Mouse (Mus musculus) MEL (cell line): ENCODE data around the gene Gm1043. TPM values are rescaled to one million over a fixed set of nuclear protein-coding genes. Genes with fewer than 3 reads are reported as not detected.

Experiments
- DNase-seq: peaks from one replicate; pipeline ENCODE4 v3.0.0; 2011; ENCODE audit warnings: low read depth, low spot score
- H3K27ac ChIP-seq: 2 replicates; pipeline ENCODE4 v1.5.1; 2012; ENCODE audit warnings: low read depth, mild to moderate bottlenecking, control low read depth, low read length, moderate library complexity; ENCODE audit not compliant: control insufficient read depth
- H3K27me3 ChIP-seq, 2 experiments: fragments of 150-350 bp in 1 of 2; sonication (generic) in 1 of 2; 2 replicates each; pipeline ENCODE4 v1.6.1; 2012; ENCODE audit warnings: low read length in 2 of 2, mild to moderate bottlenecking in 2 of 2, improper control_type of control experiment in 1 of 2, moderate library complexity in 1 of 2; ENCODE audit not compliant: insufficient read depth in 2 of 2, control insufficient read depth in 1 of 2
- H3K36me3 ChIP-seq, 2 experiments: 2 replicates each; pipeline ENCODE4 v1.6.1; 2012 to 2014; ENCODE audit warnings: low read length in 2 of 2, improper control_type of control experiment in 1 of 2, inconsistent platforms in 1 of 2, mild to moderate bottlenecking in 1 of 2; ENCODE audit not compliant: insufficient read depth in 2 of 2, control insufficient read depth in 1 of 2
- H3K4me1 ChIP-seq, 2 experiments: fragments of 150-350 bp in 1 of 2; sonication (generic) in 1 of 2; 2 replicates each; pipeline ENCODE4 v1.6.1; 2012; ENCODE audit warnings: low read length in 2 of 2, improper control_type of control experiment in 1 of 2, mild to moderate bottlenecking in 1 of 2; ENCODE audit not compliant: insufficient read depth in 2 of 2, control insufficient read depth in 1 of 2
- H3K4me3 ChIP-seq, 2 experiments: fragments of 150-350 bp in 1 of 2; sonication (generic) in 1 of 2; 2 replicates each; pipeline ENCODE4 v1.5.1; 2012; ENCODE audit warnings: low read depth in 2 of 2, low read length in 2 of 2, mild to moderate bottlenecking in 2 of 2, moderate library complexity in 2 of 2, control low read depth in 1 of 2, improper control_type of control experiment in 1 of 2; ENCODE audit not compliant: control insufficient read depth in 1 of 2, insufficient read depth in 1 of 2
- H3K79me2 ChIP-seq: 2 replicates; pipeline ENCODE4 v1.6.1; 2012; ENCODE audit warnings: mild to moderate bottlenecking, low read length, moderate library complexity; ENCODE audit not compliant: control insufficient read depth, poor library complexity, insufficient read depth
- H3K9ac ChIP-seq: 2 replicates; pipeline ENCODE4 v1.6.1; 2012; ENCODE audit warnings: low read depth, mild to moderate bottlenecking, control low read depth, low read length, moderate library complexity; ENCODE audit not compliant: control insufficient read depth, poor library complexity, severe bottlenecking
- H3K9me3 ChIP-seq: fragments of 150-350 bp; sonication (generic); replicated peaks from 2 replicates; pipeline ENCODE4 v1.6.1; 2012; ENCODE audit warnings: mild to moderate bottlenecking, low read length, improper control_type of control experiment, moderate library complexity; ENCODE audit not compliant: insufficient read depth
- BHLHE40 ChIP-seq: IDR thresholded peaks from 2 replicates; pipeline ENCODE4 v1.6.1; 2012; ENCODE audit warnings: low read depth, mild to moderate bottlenecking, inconsistent platforms, low read length, improper control_type of control experiment, borderline replicate concordance
- CHD1 ChIP-seq: IDR thresholded peaks from 2 replicates; pipeline ENCODE4 v1.6.1; 2012; ENCODE audit warnings: low read depth, mild to moderate bottlenecking, inconsistent platforms, low read length, improper control_type of control experiment
- CHD2 ChIP-seq: IDR thresholded peaks from 2 replicates; pipeline ENCODE4 v1.6.1; 2011; ENCODE audit warnings: low read length, improper control_type of control experiment
- CTCF ChIP-seq, 3 experiments: IDR thresholded peaks in 2 of 3; conservative IDR thresholded peaks in 1 of 3; 2 replicates each; pipeline ENCODE4 v1.5.1; 2011 to 2012; ENCODE audit warnings: low read length in 3 of 3, low read depth in 2 of 3, mild to moderate bottlenecking in 2 of 3, improper control_type of control experiment in 1 of 3, inconsistent platforms in 1 of 3, mixed read lengths in 1 of 3, moderate library complexity in 1 of 3; ENCODE audit not compliant: control insufficient read depth in 1 of 3, insufficient read depth in 1 of 3, poor library complexity in 1 of 3, severe bottlenecking in 1 of 3
- E2F4 ChIP-seq: IDR thresholded peaks from 2 replicates; pipeline ENCODE4 v1.6.1; 2011; ENCODE audit warnings: low read depth, low read length, improper control_type of control experiment, borderline replicate concordance
- EP300 ChIP-seq, 2 experiments: IDR thresholded peaks; 2 replicates each; pipeline ENCODE4 v1.6.1; 2011; ENCODE audit warnings: improper control_type of control experiment in 2 of 2, low read length in 2 of 2, low read depth in 1 of 2, mild to moderate bottlenecking in 1 of 2
- GATA1 ChIP-seq: IDR thresholded peaks from 2 replicates; pipeline ENCODE4 v1.6.1; 2011; ENCODE audit warnings: low read depth, low read length, improper control_type of control experiment
- HCFC1 ChIP-seq: IDR thresholded peaks from 2 replicates; pipeline ENCODE4 v1.6.1; 2012; ENCODE audit warnings: low read depth, mild to moderate bottlenecking, inconsistent platforms, low read length, improper control_type of control experiment, moderate library complexity
- JUND ChIP-seq: IDR thresholded peaks from 2 replicates; pipeline ENCODE4 v1.6.1; 2011; ENCODE audit warnings: low read depth, mild to moderate bottlenecking, improper control_type of control experiment, low read length
- MAFK ChIP-seq: IDR thresholded peaks from 2 replicates; pipeline ENCODE4 v1.6.1; 2011; ENCODE audit warnings: low read depth, mild to moderate bottlenecking, low read length, improper control_type of control experiment, borderline replicate concordance
- MAZ ChIP-seq: IDR thresholded peaks from 2 replicates; pipeline ENCODE4 v1.6.1; 2012; ENCODE audit warnings: low read depth, mild to moderate bottlenecking, inconsistent platforms, low read length, improper control_type of control experiment
- MEF2A ChIP-seq: IDR thresholded peaks from 2 replicates; pipeline ENCODE4 v1.6.1; 2014; ENCODE audit warnings: low read depth, mild to moderate bottlenecking, inconsistent platforms, low read length, improper control_type of control experiment; ENCODE audit not compliant: poor library complexity, insufficient replicate concordance, severe bottlenecking; ENCODE audit errors: extremely low read depth
- MXI1 ChIP-seq: IDR thresholded peaks from 2 replicates; pipeline ENCODE4 v1.6.1; 2011; ENCODE audit warnings: mild to moderate bottlenecking, low read depth, low read length, improper control_type of control experiment
- MYC ChIP-seq: IDR thresholded peaks from 2 replicates; pipeline ENCODE4 v1.6.1; 2011; ENCODE audit warnings: low read depth, mild to moderate bottlenecking, low read length, improper control_type of control experiment, moderate library complexity
- POLR2AphosphoS2 ChIP-seq: IDR thresholded peaks from 2 replicates; pipeline ENCODE4 v1.6.1; 2011; ENCODE audit warnings: low read length, improper control_type of control experiment
- SIN3A ChIP-seq: IDR thresholded peaks from 2 replicates; pipeline ENCODE4 v1.6.1; 2012; ENCODE audit warnings: low read length, improper control_type of control experiment, inconsistent platforms
- SMC3 ChIP-seq: IDR thresholded peaks from 2 replicates; pipeline ENCODE4 v1.6.1; 2011; ENCODE audit warnings: low read depth, low read length, improper control_type of control experiment
- TAL1 ChIP-seq: IDR thresholded peaks from 2 replicates; pipeline ENCODE4 v1.6.1; 2012; ENCODE audit warnings: mild to moderate bottlenecking, inconsistent platforms, low read length, moderate library complexity, mixed read lengths
- TBP ChIP-seq: IDR thresholded peaks from 2 replicates; pipeline ENCODE4 v1.8.0; 2011; ENCODE audit warnings: low read depth, low read length, improper control_type of control experiment
- TCF12 ChIP-seq: IDR thresholded peaks from 2 replicates; pipeline ENCODE4 v1.6.1; 2014; ENCODE audit warnings: low read depth, mild to moderate bottlenecking, inconsistent platforms, low read length, improper control_type of control experiment, moderate library complexity
- UBTF ChIP-seq: IDR thresholded peaks from 2 replicates; pipeline ENCODE4 v1.6.1; 2012; ENCODE audit warnings: low read depth, mild to moderate bottlenecking, inconsistent platforms, low read length, improper control_type of control experiment, moderate library complexity, borderline replicate concordance; ENCODE audit not compliant: insufficient read depth
- USF1 ChIP-seq: IDR thresholded peaks from 2 replicates; pipeline ENCODE4 v1.6.1; 2014; ENCODE audit warnings: low read depth, mild to moderate bottlenecking, inconsistent platforms, low read length, improper control_type of control experiment, moderate library complexity
- USF2 ChIP-seq, 2 experiments: IDR thresholded peaks; 2 replicates each; pipeline ENCODE4 v1.6.1; 2011 to 2012; ENCODE audit warnings: improper control_type of control experiment in 2 of 2, low read length in 2 of 2, borderline replicate concordance in 1 of 2, inconsistent platforms in 1 of 2, low read depth in 1 of 2, mild to moderate bottlenecking in 1 of 2; ENCODE audit not compliant: insufficient read depth in 1 of 2
- ZC3H11A ChIP-seq: IDR thresholded peaks from 2 replicates; pipeline ENCODE4 v1.6.1; 2012; ENCODE audit warnings: low read depth, mild to moderate bottlenecking, inconsistent platforms, low read length, improper control_type of control experiment
- ZKSCAN1 ChIP-seq: IDR thresholded peaks from 2 replicates; pipeline ENCODE4 v1.6.1; 2012; ENCODE audit warnings: low read depth, mild to moderate bottlenecking, inconsistent platforms, low read length, improper control_type of control experiment, moderate library complexity
- ZMIZ1 ChIP-seq: IDR thresholded peaks from 2 replicates; pipeline ENCODE4 v1.6.1; 2012; ENCODE audit warnings: low read depth, mild to moderate bottlenecking, inconsistent platforms, low read length, improper control_type of control experiment, moderate library complexity
- polyA plus RNA-seq, 2 experiments: library from polyadenylated mRNA; stranded (reverse) in 1 of 2; unstranded in 1 of 2; fragments of >175 nt in 1 of 2; fragments of >200 nt in 1 of 2; gene quantifications; 2 replicates each; pipeline versions ENCODE4 v1.2.1 to v1.2.4; 2012; ENCODE audit warnings: low replicate concordance in 2 of 2, low read depth in 1 of 2; ENCODE audit not compliant: insufficient read length in 2 of 2, insufficient read depth in 1 of 2, missing spikeins in 1 of 2
- total RNA-seq: library from RNA; depleted of rRNA; stranded (reverse); fragments of 300-350 nt; gene quantifications from 2 replicates; pipeline ENCODE4 v1.2.3, GENCODE M21; 2012

The Gm1043 gene
- total and polyA plus RNA-seq, 3 experiments, result not detected

DNA sequence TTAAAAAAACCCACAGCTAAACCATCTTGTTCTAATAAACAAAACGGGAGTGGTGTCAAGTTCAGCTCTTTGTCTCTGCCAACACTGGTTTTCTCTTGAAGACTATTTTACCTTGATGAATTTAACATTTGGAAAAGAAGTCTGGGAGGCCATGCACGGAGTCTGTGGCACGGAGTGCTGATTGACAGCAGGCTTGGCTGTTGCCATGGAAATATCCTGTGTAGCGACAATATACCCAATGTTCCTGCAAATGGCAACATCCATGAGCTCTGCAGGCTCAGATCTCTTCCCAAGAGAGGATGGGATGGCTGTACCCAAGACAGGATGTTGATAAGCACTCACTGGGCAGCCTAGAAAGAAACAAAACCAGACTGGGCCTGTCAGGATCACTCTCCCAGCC, 42.2 kb upstream of the Gm1043 start:
- Histone ChIP-seq H3K27ac (no peak overlapping the region), H3K36me3 (no peaks in the 10 kb centered on the region), H3K27me3 (no peaks in the 10 kb centered on the region), H3K9ac (no peak overlapping the region), H3K79me2 (no peaks in the 10 kb centered on the region), H3K4me1 (no peaks in the 10 kb centered on the region), H3K4me3 (no peak overlapping the region), H3K9me3 (no peaks in the 10 kb centered on the region)
- no peak for TF ChIP-seq CTCF (IDR thresholded peaks at IDR 0.05 in 2 of 3, conservative IDR thresholded peaks at IDR 0.05 in 1 of 3; ENCODE audit: control insufficient read depth in 1 of 3, insufficient read depth in 1 of 3, low read depth in 2 of 3, low read length in 3 of 3, poor library complexity in 1 of 3, severe bottlenecking in 1 of 3)
- TF ChIP-seq ZC3H11A, result no peak
- no peak for TF ChIP-seq ZKSCAN1
- TF ChIP-seq HCFC1, result no peak
- DNase-seq, result no peak

DNA sequence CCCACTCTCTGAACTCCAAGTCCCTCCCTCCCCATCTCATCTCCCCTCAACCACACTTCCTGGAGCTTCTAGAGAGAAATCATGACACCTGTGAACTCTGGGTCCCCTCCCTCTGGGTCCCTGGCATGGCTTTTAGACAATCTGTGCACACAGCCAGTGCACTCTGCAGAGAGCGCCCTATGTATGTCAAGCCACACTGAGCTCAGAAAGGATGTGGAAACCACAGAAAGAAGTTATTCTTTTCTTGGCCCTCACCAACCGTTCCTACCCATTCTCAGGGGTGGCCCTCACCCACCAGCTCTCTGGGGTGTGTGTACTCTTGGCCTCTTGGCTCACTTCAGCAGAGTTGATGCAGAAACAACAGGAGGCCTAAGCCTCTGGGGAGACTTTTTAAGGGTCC, 40.4 kb upstream of the Gm1043 start:
- no peaks in the 10 kb centered on the region for H3K79me2 ChIP-seq
- H3K27me3 ChIP-seq, result no peaks in the 10 kb centered on the region
- DNase-seq, result no peak
- no peak overlapping the region for H3K27ac ChIP-seq
- TF ChIP-seq MEF2A (no peak), POLR2AphosphoS2 (no peak), MAZ (no peak), TBP (no peak), HCFC1 (no peak), EP300 (IDR thresholded peaks at IDR 0.05; ENCODE audit: low read depth in 1 of 2, low read length in 2 of 2) (no peak), UBTF (no peak)
- H3K36me3 ChIP-seq, result no peaks in the 10 kb centered on the region
- H3K9me3 ChIP-seq, result no peaks in the 10 kb centered on the region
- no peak overlapping the region for H3K4me3 ChIP-seq
- no peak overlapping the region for H3K9ac ChIP-seq
- H3K4me1 ChIP-seq, result no peaks in the 10 kb centered on the region

DNA sequence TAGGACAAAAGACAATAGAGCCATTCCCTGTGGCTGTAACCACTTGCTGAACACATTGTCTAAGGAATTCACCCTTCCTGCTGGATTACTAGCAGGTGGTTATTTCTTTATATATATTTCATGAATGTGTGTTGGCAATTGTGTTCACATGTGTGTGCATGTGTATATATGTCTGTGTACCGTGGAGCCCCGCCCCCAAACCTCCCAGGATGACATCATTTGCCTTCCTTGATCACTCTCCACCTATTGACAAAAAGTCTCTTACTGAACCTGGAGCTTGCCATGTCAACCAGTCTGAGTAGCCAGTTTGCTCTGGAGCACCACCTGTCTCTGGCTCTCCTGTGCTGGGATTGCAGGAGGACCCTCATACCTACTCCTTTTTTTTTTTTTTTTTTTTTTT, 39.6 kb upstream of the Gm1043 start:
- no peak for DNase-seq
- H3K4me1 ChIP-seq, result no peaks in the 10 kb centered on the region
- H3K4me3 ChIP-seq, result no peak overlapping the region
- H3K36me3 ChIP-seq, result no peaks in the 10 kb centered on the region
- no peaks in the 10 kb centered on the region for H3K9me3 ChIP-seq
- TF ChIP-seq MXI1, result no peak
- TF ChIP-seq CHD1, result no peak
- no peak for TF ChIP-seq ZMIZ1
- no peak for TF ChIP-seq TAL1
- no peak for TF ChIP-seq JUND
- no peak for TF ChIP-seq ZKSCAN1
- TF ChIP-seq MYC, result no peak
- no peak for TF ChIP-seq EP300 (IDR thresholded peaks at IDR 0.05; ENCODE audit: low read depth in 1 of 2, low read length in 2 of 2)
- TF ChIP-seq CHD2, result no peak
- no peak for TF ChIP-seq POLR2AphosphoS2
- TF ChIP-seq E2F4, result no peak
- no peak for TF ChIP-seq SIN3A
- TF ChIP-seq TCF12, result no peak
- no peak for TF ChIP-seq GATA1
- TF ChIP-seq MAFK, result no peak
- no peak for TF ChIP-seq BHLHE40
- no peak for TF ChIP-seq USF2 (IDR thresholded peaks at IDR 0.05; ENCODE audit: borderline replicate concordance in 1 of 2, insufficient read depth in 1 of 2, low read depth in 1 of 2, low read length in 2 of 2)
- no peak for TF ChIP-seq USF1
- TF ChIP-seq SMC3, result no peak
- TF ChIP-seq ZC3H11A, result no peak
- TF ChIP-seq, all 39 proteins: peak for 0
- no peak overlapping the region for H3K27ac ChIP-seq
- H3K79me2 ChIP-seq, result no peaks in the 10 kb centered on the region
- H3K9ac ChIP-seq, result no peak overlapping the region
- H3K27me3 ChIP-seq, result no peaks in the 10 kb centered on the region
